Mouse (Mus musculus) thymus, postnatal 0 days (tissue): ENCODE data around the gene Polr2i. TPM values are rescaled to one million over a fixed set of nuclear protein-coding genes. Genes with fewer than 3 reads are reported as not detected.
"Not testable (repeated sequence)": the region's sequence is repeated elsewhere in the genome, so short reads cannot be mapped to it uniquely, and the experiment has no call there.

ENCODE experiments used
- DNase-seq: peaks from one replicate; pipeline ENCODE4 v3.0.0-alpha.2; 2015; ENCODE audit warnings: low spot score
- polyA plus RNA-seq: library from polyadenylated mRNA; unstranded; fragments of >200 nt; fragmentation: Nextera tagmentation; extraction: Ambion mirVana; gene quantifications from 2 replicates; pipeline ENCODE4 v1.2.1, GENCODE M21; 2015

Polr2i gene
- polyA plus RNA-seq, 1 experiment from 2014 or later, result 134 TPM

- DNase-seq, result no peak
Observed at GRCm38 (mm10) chr7:30204380-30204779, 27.4 kb upstream of the Polr2i start.

DNA sequence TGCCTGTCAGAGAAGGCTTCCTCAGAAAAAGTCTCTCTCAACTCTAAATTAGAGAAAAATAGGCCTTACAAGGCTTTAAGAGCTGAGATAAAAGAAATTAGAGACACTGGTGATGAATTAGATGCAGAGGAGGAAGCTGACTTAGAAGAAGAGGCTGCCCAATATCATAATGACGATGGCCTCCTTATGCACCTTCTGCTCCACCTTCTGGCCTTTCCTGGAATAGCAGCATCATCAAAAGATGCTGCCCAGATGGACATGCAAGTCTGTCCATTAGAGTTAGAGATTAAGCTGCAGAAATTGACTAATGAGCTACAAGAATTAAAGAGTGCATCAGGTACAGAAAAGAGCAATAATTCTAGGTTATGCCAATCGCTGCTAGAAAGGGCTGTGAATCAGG, 26.4 kb upstream of the Polr2i start:
- DNase-seq, result peak; percentile 53

- not testable (repeated sequence) for DNase-seq
Observed at GRCm38 (mm10) chr7:30206364-30206763, 25.4 kb upstream of the Polr2i start.

DNA sequence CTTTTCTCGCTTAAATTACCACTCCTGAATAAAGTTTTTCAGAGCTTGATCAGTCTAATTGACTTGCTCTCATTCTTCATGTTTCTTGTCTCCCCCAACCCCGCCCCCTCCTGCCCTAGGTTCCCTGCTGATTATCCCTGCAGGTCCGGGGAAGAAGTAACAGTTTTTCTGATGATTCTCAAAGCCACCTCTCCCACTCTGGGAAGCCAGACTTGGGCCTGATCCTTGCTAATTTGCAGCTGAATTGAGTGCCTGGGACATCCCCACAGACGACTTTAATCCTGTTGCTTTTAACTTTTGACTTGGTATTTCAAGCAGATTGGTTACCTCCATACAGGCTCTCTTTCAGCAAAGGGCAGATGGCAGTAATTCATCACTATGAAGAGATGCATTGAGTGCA, 20.7 kb upstream of the Polr2i start:
- DNase-seq, result no peak

- no peak for DNase-seq
Observed at GRCm38 (mm10) chr7:30213881-30214280, 17.9 kb upstream of the Polr2i start.

DNA sequence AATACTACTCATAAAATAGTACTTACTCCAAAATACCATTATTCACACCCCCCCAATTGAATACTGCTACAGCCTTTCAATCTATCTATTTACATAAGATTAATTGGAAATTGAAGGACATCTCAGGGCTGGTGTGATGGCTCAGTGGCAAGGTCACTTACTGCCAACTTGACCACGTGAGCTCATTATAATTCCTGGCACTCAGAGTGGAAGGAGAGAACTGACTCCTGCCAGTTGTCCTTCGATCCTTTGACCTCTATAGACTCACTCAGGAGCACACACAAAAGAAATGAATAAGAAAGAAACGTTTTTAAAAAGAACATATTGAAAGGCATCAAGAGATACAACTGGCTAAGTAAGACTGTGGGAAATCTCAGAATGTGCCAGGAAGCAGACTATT, 15.9 kb upstream of the Polr2i start:
- no peak for DNase-seq

DNA sequence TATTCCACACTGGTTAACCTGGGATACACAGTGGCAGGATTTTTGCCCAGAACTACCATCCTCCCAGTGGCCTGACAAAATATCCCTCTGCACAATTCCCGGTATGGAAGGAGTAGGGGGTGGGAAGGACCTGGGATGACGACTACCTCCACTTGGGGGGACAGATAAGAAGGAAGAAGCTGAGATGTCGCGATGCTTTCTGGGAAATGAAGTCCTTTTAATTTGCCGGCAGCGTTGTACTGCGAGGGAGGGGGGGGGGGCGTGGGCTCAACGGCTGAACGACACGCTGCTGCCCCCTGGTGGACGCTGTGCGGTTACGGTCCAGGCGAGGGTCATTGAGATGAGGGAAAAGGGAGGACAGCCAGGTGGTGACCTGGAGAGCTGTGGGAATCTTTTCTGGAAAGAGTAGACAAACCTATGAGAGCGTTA, 15.0 kb upstream of the Polr2i start:
- peak; percentile 84 for DNase-seq

- no peak for DNase-seq
Observed at GRCm38 (mm10) chr7:30217277-30217676, 14.5 kb upstream of the Polr2i start.

DNA sequence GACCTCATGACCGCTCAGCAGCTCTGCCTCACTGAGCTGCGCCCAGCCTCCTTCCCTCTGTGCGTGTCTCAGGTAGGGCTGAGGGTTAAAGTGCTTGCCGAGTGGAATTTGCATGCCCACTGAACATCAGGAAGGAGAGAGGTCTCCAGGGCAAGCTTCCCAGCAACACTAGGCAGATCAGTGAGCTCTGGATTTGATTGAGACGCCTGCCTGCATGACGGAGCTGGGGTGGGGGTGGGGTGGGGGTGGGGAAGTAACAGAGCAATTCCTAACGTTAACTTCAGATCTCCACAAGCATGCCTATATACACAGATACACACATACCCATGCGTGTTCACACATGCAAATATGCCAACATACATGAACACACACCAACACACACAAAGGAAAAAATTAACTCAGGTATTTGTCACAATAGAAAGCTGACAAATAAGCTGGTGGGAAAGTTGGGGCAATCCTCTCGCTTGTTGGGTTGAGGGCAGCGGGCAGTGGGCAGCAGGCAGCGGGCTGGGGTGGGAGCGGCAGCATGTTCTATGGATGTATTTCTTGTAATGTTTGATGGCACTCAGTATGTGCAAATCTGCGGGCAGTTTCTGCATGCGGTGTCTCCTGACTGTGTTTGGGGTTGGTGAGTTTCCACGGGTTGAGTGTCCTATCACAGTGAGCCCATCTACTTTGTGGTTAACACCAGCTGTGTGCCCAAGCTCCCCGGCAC, 12.3 kb upstream of the Polr2i start:
- peak; percentile 82 for DNase-seq

DNA sequence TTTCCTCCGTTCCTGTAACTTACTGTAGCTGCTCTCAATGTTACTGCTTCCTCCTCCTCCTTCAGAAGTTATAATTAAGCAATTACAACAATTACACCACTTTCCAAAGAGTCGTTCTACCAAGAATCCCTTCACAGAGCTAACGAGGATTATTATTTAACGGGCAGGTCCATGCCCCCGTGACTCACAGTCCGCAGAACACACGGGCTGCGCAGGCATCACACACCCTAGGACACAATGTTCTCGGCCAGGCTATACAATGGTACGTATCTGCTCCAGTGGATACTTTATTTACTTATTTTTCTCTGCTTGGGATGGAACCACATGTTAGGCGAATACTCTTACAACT, 11.8 kb upstream of the Polr2i start:
- no peak for DNase-seq

- no peak for DNase-seq
Observed at GRCm38 (mm10) chr7:30221433-30221832, 10.3 kb upstream of the Polr2i start.

GRCm38 (mm10) chr7:30222205-30222604, 9.5 kb upstream of the Polr2i start:
- DNase-seq, result no peak

DNA sequence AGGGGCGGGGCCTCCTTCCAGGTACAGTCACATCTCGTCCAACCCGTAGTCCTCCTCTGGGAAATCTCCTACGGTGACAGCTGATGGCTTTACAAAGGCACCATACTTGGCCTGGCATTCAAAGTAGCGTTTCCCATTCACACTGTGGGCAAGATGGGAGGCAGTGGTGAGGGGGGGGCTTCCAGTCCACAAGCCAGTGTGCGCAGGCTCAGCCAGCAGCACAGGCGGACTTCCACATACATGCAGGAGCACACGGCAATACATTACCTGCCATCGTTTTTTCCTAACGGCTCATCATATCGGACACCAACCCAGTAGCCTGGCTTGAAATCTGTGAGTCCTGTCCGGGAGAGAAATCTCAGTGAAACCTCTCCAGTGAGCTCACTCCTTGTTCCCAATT, 7.5 kb upstream of the Polr2i start:
- DNase-seq, result no peak

- DNase-seq, result no peak
Observed at GRCm38 (mm10) chr7:30231328-30231668, 450 bp upstream of the Polr2i start.

DNA sequence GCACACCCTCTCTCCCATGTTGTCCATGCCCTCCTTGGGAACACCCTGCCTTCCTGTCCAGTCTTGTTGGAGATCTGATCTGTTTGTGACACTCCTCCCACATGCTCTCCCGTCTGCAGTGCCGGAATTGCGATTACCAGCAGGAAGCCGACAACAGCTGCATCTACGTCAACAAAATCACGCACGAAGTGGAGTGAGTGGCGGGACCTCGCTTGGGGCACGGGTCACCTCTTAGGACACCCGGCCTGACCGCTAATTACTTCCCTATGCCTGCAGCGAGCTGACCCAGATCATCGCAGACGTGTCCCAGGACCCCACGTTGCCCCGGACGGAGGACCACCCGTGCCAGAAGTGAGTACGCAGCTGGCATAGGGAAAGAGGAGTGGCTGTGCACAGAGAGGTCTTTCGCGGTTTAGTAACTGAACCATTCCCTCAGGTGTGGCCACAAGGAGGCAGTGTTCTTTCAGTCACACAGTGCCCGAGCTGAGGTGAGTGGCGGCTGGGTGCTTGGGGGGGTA, 942 bp downstream of the Polr2i start:
- peak; percentile 70 for DNase-seq

- DNase-seq, result no peak
Observed at GRCm38 (mm10) chr7:30233387-30233786, 1.6 kb downstream of the Polr2i start.

GRCm38 (mm10) chr7:30234276-30234858, 2.6 kb downstream of the Polr2i start:
- DNase-seq, result no peak

DNA sequence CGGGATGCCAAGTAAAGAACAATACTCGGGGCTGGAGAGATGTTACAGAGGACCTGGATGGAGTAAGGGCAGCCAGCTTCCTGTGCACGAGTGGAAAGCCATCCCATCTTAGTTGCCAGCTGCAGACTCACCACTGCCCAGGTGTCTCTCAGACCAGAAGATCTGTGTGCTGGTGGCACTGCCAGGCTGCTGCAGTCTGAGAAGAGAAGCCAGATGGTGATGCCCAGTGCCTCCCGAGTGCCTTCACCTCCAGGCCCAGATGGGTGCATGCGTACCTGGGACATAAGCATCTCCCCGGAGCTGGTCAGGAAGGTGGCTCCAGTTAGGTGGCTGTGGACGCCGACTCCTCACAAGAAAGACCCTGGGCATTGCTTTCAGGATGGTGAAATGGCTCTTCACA, 3.3 kb downstream of the Polr2i start:
- no peak for DNase-seq

GRCm38 (mm10) chr7:30235625-30236024, 3.9 kb downstream of the Polr2i start, which contains the start of gene Ovol3:
Gene Ovol3, minus strand, starts transcription at chr7:30235725.
- no peak for DNase-seq

- not testable (repeated sequence) for DNase-seq
Observed at GRCm38 (mm10) chr7:30237374-30237773, 5.6 kb downstream of the Polr2i start.

DNA sequence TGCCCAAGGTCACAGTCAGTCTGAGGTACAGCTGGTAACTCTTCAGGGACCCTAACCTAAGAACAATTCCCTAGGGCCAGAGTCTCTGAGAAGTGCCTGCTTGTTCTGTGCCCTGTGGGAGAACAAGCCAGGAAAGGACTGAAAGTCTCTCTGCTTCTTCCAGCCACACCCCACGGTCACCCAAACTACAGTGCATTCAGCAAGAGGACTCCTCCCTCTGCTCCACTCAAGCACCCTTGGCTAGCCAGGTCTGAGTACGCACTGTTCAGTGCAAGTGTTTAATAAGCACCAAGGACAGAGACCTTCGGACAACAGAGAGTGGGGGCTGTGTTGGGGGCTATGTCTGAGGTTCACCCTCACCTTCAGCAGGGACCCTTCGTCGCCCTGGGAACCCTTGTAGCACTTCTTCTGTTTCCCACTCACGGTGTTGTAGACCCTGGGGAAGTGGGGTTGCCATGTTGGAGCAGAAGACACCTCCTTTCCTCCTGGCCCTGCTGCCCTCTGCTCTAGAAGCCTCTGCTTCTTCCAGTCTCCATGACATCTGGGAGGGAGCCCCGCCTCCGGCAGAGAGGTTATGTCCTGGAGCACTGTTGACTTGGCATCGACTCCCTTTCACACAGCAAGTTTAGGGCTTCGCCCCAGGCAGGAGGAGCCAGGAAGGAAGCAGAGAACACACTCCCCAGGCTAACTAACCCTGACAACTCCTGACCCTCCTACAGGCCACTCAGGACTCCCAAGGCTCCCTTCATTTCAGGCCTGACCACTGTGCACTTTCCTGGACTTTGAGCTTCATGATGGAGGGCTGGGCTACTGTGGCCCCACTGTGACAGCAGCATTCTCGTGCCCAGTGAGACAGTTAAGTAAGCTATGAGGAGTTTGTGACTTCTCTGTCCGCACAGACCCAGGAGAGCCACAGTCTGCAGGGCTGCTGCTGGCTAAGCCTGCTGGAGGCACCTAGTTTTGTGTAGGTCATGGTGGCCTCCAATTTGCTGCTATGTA, 20.5 kb downstream of the Polr2i start:
- DNase-seq, result no peak

DNA sequence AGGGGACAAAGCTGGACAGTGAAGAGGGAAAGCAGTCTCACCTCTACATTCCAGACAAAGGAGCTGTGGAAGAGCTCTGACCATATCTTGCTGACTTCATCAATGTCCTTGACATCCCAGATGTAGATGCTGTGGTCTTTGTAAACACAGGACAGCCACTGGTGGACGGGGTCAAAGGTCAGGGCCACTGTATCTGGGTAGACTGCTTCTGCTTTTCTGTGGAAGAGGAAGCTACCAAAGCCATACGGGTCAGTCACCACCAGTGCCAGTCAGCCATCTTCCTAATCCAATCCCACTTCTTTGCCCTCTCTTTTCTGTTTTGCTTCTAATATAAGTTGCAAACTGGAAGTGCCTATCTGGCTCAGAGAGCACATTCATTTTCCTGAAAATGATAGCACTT, 33.3 kb downstream of the Polr2i start:
- DNase-seq, result no peak
